Mouse (Mus musculus) heart, adult 2 months (tissue): Measurements from ENCODE around the gene 4931406P16Rik.

Experiments
- CTCF ChIP-seq: fragments of 200-600 bp; IDR thresholded peaks from 2 replicates; pipeline ENCODE4 v1.8.1; 2022; ENCODE audit warnings: antibody characterized with exemption, mild to moderate bottlenecking, moderate library complexity
- POLR2A ChIP-seq: fragments of 200-500 bp; IDR thresholded peaks from 2 replicates; pipeline ENCODE4 v1.6.1; 2011; ENCODE audit warnings: mild to moderate bottlenecking, low read depth, low read length, control low read depth; ENCODE audit not compliant: insufficient read depth

DNA sequence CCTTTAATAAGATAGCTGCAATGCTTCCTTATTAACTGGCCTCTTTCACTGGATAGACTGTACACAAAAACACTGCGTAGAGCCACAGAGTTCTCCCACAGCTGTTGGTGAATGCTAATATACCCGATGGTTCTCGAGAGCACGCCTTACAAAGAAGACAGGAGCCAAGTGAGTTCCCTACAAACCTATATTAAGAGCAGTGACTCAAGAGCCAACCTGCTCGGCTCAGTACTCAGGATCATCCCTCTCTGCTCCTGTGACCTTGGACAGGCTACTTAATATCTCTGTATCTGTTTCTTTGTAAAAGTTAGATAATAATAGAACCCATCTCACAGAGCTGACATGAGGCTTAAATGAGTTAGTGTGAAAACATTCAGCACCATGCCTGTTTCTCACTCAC is 36.8 kb upstream of the 4931406P16Rik start:
- no peak for TF ChIP-seq CTCF
- TF ChIP-seq POLR2A = no peak
